Comparison of ENCODE assay signal across 10 mouse cellular contexts in genomic region chr9:122595120-122595943, GRCm38 (mm10).
A peak's percentile ranks its signal among the peaks of the same experiment; 100 is the strongest.
DNase-seq lines count a peak whose midpoint lies in the region; ATAC-seq and TF ChIP-seq lines count a peak whose summit lies in the region.
"Had no signal": no experiment of that assay in that cellular context is flagged by ENCODE, and none has a peak within 500 bp of the region (broad histone marks: within the 10 kb centered on the region; RNA-seq: fewer than 3 reads in every experiment).

No protein-coding gene starts in this region.

- no peak for ATAC-seq in kidney, postnatal 0 days (replicated peaks; ENCODE audit: low FRiP score, low read depth)
- 0 out of 2 replicates have a peak, but pooled peaks have one; percentile 30 for ATAC-seq in embryonic facial prominence, embryonic 14.5 days (ENCODE audit: low read depth)
- ATAC-seq in intestine, embryonic 16.5 days, result no peak
- peak; percentile 64 for ATAC-seq in neural tube, embryonic 14.5 days (ENCODE audit: low read depth)

- H3K27ac ChIP-seq in kidney, postnatal 0 days, result no peak overlapping the region
- H3K27ac ChIP-seq in embryonic facial prominence, embryonic 14.5 days (replicated peaks; ENCODE audit: low read depth, low read length), result no peak overlapping the region
- H3K27ac ChIP-seq in intestine, embryonic 16.5 days (ENCODE audit: low read length), result no peak overlapping the region
- peak overlapping the region; percentile 12; the same call in 1 of the 2 replicates for H3K27ac ChIP-seq in neural tube, embryonic 14.5 days (ENCODE audit: low read depth, low read length)

- H3K9me3 ChIP-seq in kidney, postnatal 0 days (replicated peaks; ENCODE audit: low read length), result no peaks in the 10 kb centered on the region
- no peaks in the 10 kb centered on the region for H3K9me3 ChIP-seq in embryonic facial prominence, embryonic 14.5 days (ENCODE audit: control insufficient read depth, low read length)
- no peaks in the 10 kb centered on the region for H3K9me3 ChIP-seq in intestine, embryonic 16.5 days (ENCODE audit: control insufficient read depth, low read length)
- H3K9me3 ChIP-seq in neural tube, embryonic 14.5 days (ENCODE audit: control insufficient read depth, low read length), result no peaks in the 10 kb centered on the region

- peaks cover 13% of the 10 kb centered on the region; the same call in 1 of the 2 replicates for H3K27me3 ChIP-seq in kidney, postnatal 0 days (ENCODE audit: insufficient read depth, low read length)
- H3K27me3 ChIP-seq in embryonic facial prominence, embryonic 14.5 days (replicated peaks; ENCODE audit: control insufficient read depth, insufficient read depth, low read length), result peaks cover 34% of the 10 kb centered on the region
- peaks cover 25% of the 10 kb centered on the region for H3K27me3 ChIP-seq in intestine, embryonic 16.5 days (replicated peaks; ENCODE audit: control insufficient read depth, insufficient read depth, low read length)
- no peaks in the 10 kb centered on the region for H3K27me3 ChIP-seq in neural tube, embryonic 14.5 days (ENCODE audit: control insufficient read depth, insufficient read depth, low read length)

- no peaks in the 10 kb centered on the region for H3K4me1 ChIP-seq in kidney, postnatal 0 days (replicated peaks; ENCODE audit: insufficient read depth, low read length)
- H3K4me1 ChIP-seq in embryonic facial prominence, embryonic 14.5 days (ENCODE audit: control insufficient read depth, insufficient read depth, low read length), result no peaks in the 10 kb centered on the region
- H3K4me1 ChIP-seq in intestine, embryonic 16.5 days (ENCODE audit: control insufficient read depth, insufficient read depth, low read length), result no peaks in the 10 kb centered on the region
- H3K4me1 ChIP-seq in neural tube, embryonic 14.5 days (ENCODE audit: control insufficient read depth, insufficient read depth, low read length), result peaks cover 25% of the 10 kb centered on the region

- no peak for TF ChIP-seq CTCF in kidney, postnatal 0 days (IDR thresholded peaks at IDR 0.05; ENCODE audit: low read depth)

- no peaks in the 10 kb centered on the region for H3K36me3 ChIP-seq in kidney, postnatal 0 days (ENCODE audit: insufficient read depth, low read length)
- no peaks in the 10 kb centered on the region for H3K36me3 ChIP-seq in embryonic facial prominence, embryonic 14.5 days (ENCODE audit: control insufficient read depth, insufficient read depth, low read length)
- no peaks in the 10 kb centered on the region for H3K36me3 ChIP-seq in intestine, embryonic 16.5 days (ENCODE audit: control insufficient read depth, insufficient read depth, low read length)
- no peaks in the 10 kb centered on the region for H3K36me3 ChIP-seq in neural tube, embryonic 14.5 days (ENCODE audit: control insufficient read depth, insufficient read depth, low read length)

- H3K4me2 ChIP-seq in kidney, postnatal 0 days (ENCODE audit: low read length), result peak overlapping the region; percentile 32; the same call in 1 of the 2 replicates
- H3K4me2 ChIP-seq in embryonic facial prominence, embryonic 14.5 days (ENCODE audit: low read depth, low read length), result peak overlapping the region; percentile 45
- peak overlapping the region; percentile 12; the same call in 1 of the 2 replicates for H3K4me2 ChIP-seq in intestine, embryonic 16.5 days (ENCODE audit: low read depth, low read length)
- H3K4me2 ChIP-seq in neural tube, embryonic 14.5 days (ENCODE audit: low read depth, low read length), result peak overlapping the region; percentile 70

- 3% methylated on average over 31 of the region's 31 CpGs for WGBS in kidney, postnatal 0 days
- 8% methylated on average over 17 of the region's 31 CpGs for WGBS in embryonic facial prominence, embryonic 14.5 days
- 3% methylated on average over 31 of the region's 31 CpGs for WGBS in intestine, embryonic 16.5 days
- WGBS in neural tube, embryonic 14.5 days, result 1% methylated on average over 29 of the region's 31 CpGs

- DNase-seq in kidney, postnatal 0 days (ENCODE audit: low spot score), result no peak
- no peak for DNase-seq in kidney, postnatal 10 days
- DNase-seq in embryonic facial prominence, embryonic 14.5 days (ENCODE audit: low spot score), result no peak
- DNase-seq in spleen, postnatal 36 days (ENCODE audit: low spot score in 2 of 2), result no peak
- no peak for DNase-seq in adrenal gland, postnatal 25 days
- DNase-seq in layer of hippocampus, adult 9-11 months, result no peak
- DNase-seq: adrenal gland, postnatal 10 days; heart, postnatal 10 days had no signal

- no peak overlapping the region for H3K4me3 ChIP-seq in kidney, postnatal 0 days (replicated peaks; ENCODE audit: low read depth, low read length)
- H3K4me3 ChIP-seq in embryonic facial prominence, embryonic 14.5 days (ENCODE audit: low read depth, low read length), result peak overlapping the region; percentile 17
- no peak overlapping the region for H3K4me3 ChIP-seq in intestine, embryonic 16.5 days (ENCODE audit: low read length)
- peak overlapping the region; percentile 35 for H3K4me3 ChIP-seq in neural tube, embryonic 14.5 days (ENCODE audit: low read depth, low read length)

- H3K9ac ChIP-seq in kidney, postnatal 0 days (ENCODE audit: low read depth, low read length), result no peak overlapping the region
- no peak overlapping the region; the same call in 1 of the 2 replicates for H3K9ac ChIP-seq in embryonic facial prominence, embryonic 14.5 days (ENCODE audit: low read depth, low read length)
- H3K9ac ChIP-seq in intestine, embryonic 16.5 days (ENCODE audit: low read depth, low read length), result no peak overlapping the region
- peak overlapping the region; percentile 53 for H3K9ac ChIP-seq in neural tube, embryonic 14.5 days (replicated peaks; ENCODE audit: low read depth, low read length)

Comparison
In these comparisons a context has a peak if more than half of its experiments do, and no peak if none do; other contexts are left out.
1. ATAC-seq: peak in embryonic facial prominence, embryonic 14.5 days (single experiment) and neural tube, embryonic 14.5 days (single experiment); none in kidney, postnatal 0 days (single experiment) and intestine, embryonic 16.5 days (single experiment).
2. H3K4me2 ChIP-seq: peak in every context shown above with its lines; median percentile 70 in neural tube, embryonic 14.5 days; 45 in embryonic facial prominence, embryonic 14.5 days; 32 in kidney, postnatal 0 days; 12 in intestine, embryonic 16.5 days.
3. H3K4me3 ChIP-seq: peak in embryonic facial prominence, embryonic 14.5 days (single experiment) and neural tube, embryonic 14.5 days (single experiment); none in kidney, postnatal 0 days (single experiment) and intestine, embryonic 16.5 days (single experiment).